Mouse (Mus musculus) liver (tissue): ENCODE measurements at regions not wholly inside any gene's neighbourhood (a gene's known extent, or its start where the extent isn't known, plus 50 kb on each side); places are given as distances from the start of the nearest gene placed in this dataset.
"Not testable (repeated sequence)": the region's sequence is repeated elsewhere in the genome, so short reads cannot be mapped to it uniquely, and the experiment has no call there.

Experiments
- DNase-seq: peaks from one replicate; pipeline ENCODE4 v3.0.0-alpha.2; 2020; ENCODE audit warnings: mixed read lengths

- DNase-seq, result no peak
Measured at GRCm38 (mm10) chr14:37820918-37821632, 686.0 kb upstream of the Ghitm start.

GRCm38 (mm10) chr14:37819959-37820358, 684.9 kb upstream of the Ghitm start:
- peak; percentile 4 for DNase-seq

GRCm38 (mm10) chr14:37795642-37796041, 660.6 kb upstream of the Ghitm start:
- no peak for DNase-seq

- DNase-seq, result no peak
Measured at GRCm38 (mm10) chr14:37765729-37766128, 630.7 kb upstream of the Ghitm start.

GRCm38 (mm10) chr14:37749661-37750060, 614.6 kb upstream of the Ghitm start:
- DNase-seq, result not testable (repeated sequence)

GRCm38 (mm10) chr14:37749162-37749561, 614.1 kb upstream of the Ghitm start:
- DNase-seq, result no peak

- no peak for DNase-seq
Measured at GRCm38 (mm10) chr14:37743048-37743447, 608.0 kb upstream of the Ghitm start.

GRCm38 (mm10) chr14:37742426-37742825, 607.4 kb upstream of the Ghitm start:
- not testable (repeated sequence) for DNase-seq
